Mouse (Mus musculus): Measurements from ENCODE around the gene Krtap19-5.

- TF ChIP-seq CTCF (IDR thresholded peaks at IDR 0.05; ENCODE audit: extremely low read depth, insufficient read depth, insufficient read length, insufficient replicate concordance), result no peak
- no peak for TF ChIP-seq POLR2A (IDR thresholded peaks at IDR 0.05; ENCODE audit: low read depth, low read length)
Measured at GRCm38 (mm10) chr16:88938252-88938651, 42.0 kb upstream of the Krtap19-5 start.

Data from spleen, adult 2 months (tissue).